Mouse (Mus musculus) yolk sac, embryonic 10.5 days (tissue): Measurements from ENCODE around the gene Brinp3.

Experiments used
- DNase-seq: peaks from one replicate; pipeline ENCODE4 v3.0.0-alpha.2; 2017; ENCODE audit warnings: low spot score

The Brinp3 gene

GRCm38 (mm10) chr1:146792826-146793225, 298.3 kb downstream of the Brinp3 start:
- DNase-seq = no peak

DNA sequence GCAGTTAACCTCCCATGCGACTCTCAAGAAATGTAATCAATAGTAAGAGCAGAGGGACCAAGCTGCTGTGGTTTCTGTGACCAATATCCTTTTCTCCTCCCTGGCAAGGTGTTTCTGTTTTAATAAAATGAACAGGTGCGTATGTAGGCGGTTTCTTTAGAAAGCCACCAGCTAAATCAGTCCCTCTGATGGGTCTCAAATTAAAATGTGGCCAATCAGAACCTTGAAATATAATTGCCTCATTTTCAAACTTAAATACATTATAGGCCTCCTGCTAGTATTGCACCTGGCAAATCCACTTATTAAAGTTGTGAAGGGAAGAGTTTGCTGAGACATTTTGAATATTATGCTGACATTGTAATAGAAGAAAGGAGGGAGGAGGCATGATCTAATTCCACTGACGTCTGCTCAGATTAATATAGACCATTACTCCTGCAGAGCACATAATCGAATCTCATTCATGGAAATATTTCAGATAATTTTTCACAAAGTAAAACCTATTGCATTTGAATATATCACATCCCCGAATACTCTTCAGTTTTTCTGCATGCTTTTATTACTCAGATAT, 305.5 kb downstream of the Brinp3 start:
- no peak for DNase-seq

DNA sequence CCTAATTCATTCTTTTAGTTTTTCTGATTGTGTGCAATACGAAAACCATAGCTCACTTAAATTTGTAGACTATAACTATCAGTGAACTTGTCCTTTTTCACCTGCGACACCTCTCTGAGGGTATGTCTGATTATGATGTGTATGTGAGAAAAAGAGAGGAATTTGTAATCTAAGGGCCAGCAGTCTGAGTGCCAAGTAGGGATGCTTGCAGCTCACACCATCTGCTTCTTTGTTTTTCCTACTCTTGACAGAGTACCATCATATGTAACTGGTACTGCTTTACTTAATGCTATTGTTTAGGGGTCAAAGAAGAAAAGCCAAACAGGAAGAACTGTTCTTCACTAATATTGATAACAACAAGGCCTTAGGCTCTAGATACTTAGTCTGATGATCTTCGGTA, 307.3 kb downstream of the Brinp3 start:
- DNase-seq = no peak

DNA sequence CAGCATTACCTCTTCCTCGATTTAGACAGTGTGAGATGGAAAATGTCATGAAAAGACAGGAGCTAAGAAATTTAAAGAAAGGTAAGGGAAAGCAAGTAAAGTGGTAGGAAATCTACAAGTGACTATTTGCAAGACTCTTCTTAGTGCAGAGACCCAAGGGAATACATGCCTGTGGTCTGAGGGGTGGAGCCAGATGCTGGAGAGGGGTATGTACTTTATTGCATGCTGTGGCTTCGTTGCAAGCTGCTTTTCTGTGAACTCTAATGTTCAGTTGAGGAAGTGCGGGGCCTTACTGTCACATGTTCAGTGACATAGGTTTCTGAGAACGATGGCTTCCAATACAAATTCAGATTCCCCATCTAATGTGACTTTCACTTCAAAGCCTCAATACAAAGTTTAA, 313.2 kb downstream of the Brinp3 start:
- DNase-seq = no peak

GRCm38 (mm10) chr1:146833888-146834287, 339.3 kb downstream of the Brinp3 start:
- DNase-seq = no peak

DNA sequence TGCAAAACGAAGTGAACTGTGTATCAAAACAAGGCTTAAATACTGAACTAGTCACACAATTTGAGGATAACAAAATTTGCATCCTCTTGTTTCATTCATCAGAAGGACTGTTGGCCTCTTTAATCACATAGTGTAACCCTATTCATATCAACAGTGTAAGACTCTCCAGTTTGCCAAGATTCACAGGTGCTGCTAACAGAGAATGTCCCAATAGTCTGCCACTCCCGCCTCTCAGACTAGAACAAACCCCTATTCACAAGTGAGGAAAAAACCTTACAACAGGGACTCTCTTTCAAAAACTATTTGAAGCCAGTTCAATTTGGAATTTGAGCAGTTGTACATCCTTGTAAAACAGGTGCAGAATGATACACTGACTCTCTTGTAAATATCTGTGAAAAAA, 349.5 kb downstream of the Brinp3 start:
- no peak for DNase-seq

DNA sequence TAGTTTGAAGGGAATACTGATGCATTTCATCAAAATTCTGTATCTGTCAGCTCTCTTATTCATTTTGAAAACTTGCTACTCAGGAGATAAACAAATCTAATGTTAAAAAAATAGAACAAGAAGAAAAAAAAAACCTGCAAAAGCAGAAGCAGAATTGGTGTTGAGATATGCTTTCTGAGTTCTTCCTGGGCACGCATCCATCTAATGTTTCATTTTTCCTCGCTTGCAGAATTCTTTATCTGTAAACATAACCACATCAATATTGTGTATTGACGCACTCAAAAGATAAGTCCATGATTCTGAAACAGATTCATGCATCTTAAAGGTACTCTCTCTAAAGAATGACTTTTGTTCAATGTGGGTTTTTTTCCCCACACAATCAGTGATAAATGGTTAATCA, 354.3 kb downstream of the Brinp3 start:
- no peak for DNase-seq

- no peak for DNase-seq
Observed at GRCm38 (mm10) chr1:146850147-146850546, 355.6 kb downstream of the Brinp3 start.

DNA sequence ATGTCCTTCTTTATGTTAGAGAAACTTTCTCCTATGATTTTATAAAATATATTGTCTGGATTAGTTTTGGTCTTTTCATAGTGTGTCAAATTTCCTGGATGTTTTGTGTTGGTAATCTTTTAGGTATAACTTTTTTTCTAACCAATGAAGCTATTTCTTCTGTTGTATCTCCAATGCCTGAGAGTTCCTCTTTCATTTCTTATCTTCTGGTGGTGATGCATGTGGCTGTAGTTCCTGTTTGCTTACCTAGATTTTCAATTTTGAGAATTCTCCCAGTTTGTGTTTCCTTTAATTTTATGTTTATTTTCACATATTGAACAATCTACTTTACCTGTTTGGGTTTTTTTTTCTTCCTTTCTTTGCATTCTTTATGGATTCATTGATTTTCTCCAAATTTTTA, 404.1 kb downstream of the Brinp3 start:
- no peak for DNase-seq

- peak; percentile 37 for DNase-seq
Observed at GRCm38 (mm10) chr1:146901691-146902090, 407.1 kb downstream of the Brinp3 start.

GRCm38 (mm10) chr1:146939463-146940389, 445.2 kb downstream of the Brinp3 start:
- DNase-seq = no peak
